Mouse (Mus musculus) frontal cortex, postnatal 14 days (tissue): ENCODE results near the gene Lrr1.
"Not testable (repeated sequence)": the region's sequence is repeated elsewhere in the genome, so short reads cannot be mapped to it uniquely, and the experiment has no call there.

Experiments used
- DNase-seq, 2 experiments: peaks; one replicate each; pipeline ENCODE4 v3.0.0; 2022; ENCODE audit warnings: low spot score in 2 of 2

The Lrr1 gene

DNA sequence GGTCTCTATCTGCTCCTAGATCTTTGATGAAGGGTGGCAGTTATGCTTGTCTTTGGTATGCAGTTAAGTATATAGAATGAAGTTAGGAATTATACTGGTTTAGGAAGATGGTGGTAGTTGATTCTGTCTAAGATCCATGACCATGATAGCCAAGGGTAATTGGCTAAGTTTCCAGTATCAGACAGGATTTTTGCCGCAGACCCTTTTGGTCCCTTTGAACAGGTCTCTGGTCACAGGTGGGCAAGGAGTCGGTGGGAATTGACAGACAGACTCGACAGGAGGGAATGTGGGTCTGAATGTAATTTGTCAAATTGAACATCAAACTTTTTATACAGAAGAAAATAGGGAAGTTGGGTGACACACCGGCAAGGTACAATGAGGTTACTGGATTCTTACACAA lies 5.0 kb upstream of the Lrr1 start:
- not testable (repeated sequence) for DNase-seq

DNA sequence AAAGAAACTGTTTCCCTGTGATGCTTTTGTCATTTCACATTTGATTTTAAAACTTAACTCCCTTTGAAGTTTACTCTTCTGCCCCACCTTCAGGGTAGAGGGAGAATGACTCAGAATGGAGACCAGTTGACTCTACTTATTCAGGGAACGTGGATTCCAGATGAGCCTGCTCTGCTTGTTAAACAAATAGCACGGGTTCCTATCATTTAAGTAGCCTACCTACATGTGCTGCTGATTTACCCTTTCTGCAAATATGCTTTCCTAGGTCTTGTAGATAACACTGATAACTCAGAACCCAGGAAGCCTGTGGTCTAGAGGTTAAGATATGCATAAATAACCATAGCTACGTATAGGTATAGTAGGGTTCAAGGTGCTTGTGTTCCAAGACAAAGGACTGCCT lies 3.7 kb upstream of the Lrr1 start:
- no peak for DNase-seq

- not testable (repeated sequence) for DNase-seq
Measured at GRCm38 (mm10) chr12:69166861-69167581, 1.6 kb upstream of the Lrr1 start.

DNA sequence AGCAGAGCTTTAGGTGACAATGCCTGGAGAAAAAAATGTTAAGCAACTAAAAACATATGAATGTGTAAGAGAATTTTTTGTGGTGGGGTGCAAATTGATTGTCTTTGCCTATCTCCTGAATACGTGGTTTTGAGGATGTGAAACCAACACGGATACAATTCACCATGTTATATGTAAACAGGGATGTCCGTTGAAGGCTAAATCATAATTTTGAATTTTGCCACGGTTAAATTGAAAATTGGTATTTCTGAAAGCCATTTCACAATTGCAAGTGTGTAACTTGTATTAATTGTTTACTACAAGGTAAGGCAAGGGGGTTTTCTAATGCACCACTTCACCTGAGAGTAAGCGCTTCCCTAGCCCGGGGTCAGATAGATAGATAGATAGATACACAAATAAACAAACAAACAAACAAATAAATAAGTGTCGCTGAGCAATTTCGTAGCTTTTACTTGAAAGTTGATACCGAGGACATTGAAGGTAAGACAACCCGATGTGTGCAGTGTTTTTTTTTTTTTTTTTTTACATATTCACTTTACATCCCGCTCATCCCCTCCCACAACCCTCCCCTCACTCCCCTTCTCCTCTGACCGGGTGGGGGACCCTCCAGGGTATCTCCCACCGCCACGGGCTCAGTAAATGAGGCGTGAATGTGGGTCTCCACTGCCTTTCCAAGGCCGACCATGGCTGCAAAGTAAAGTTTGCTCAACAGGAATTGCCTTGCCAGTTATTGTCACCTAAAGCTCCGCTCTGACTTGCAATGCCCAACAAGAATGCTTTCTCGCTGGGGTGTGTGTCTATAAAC lies 756 bp upstream of the Lrr1 start:
- no peak for DNase-seq

GRCm38 (mm10) chr12:69171307-69171706 lies 2.7 kb downstream of the Lrr1 start:
- DNase-seq = no peak

DNA sequence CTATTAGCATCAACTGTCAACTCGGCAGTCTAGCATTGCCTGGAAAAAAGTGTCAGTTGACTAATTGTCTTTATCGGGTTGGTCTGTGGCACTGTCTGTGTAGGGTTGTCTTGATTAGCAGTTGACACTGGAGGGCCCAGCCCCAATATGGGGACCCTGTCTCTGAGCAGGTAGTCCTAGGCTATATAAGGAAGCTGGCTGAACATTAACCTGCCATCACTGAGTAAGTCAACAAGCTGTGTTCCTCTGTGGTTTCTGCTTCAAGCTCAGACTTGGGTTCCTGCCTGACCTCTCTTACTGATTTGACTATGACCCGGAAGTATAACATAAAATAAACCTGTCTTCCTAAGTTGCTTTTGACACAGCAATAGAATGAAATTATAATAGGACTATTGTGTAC lies 7.4 kb downstream of the Lrr1 start:
- no peak for DNase-seq

GRCm38 (mm10) chr12:69177526-69177925 lies 8.9 kb downstream of the Lrr1 start:
- DNase-seq = no peak

DNA sequence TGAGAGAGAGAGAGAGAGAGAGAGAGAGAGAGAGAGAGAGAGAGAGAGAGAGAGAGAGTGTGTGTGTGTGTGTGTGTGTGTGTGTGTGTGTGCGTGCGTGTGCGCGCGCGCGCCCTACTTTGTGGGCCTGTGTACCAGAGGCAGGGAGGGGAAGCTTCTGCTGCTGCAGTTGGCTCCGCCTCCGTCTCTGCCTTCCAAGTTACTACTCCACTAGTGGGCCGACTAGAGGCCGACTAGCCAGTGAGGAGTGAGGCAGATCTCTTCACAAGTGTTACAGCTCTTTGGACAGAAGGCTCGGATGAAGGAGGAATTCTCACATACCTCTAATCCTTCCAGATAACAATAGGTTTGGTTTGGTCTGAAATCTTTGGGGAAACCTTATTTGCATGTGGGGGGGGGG lies 10.8 kb downstream of the Lrr1 start:
- no peak for DNase-seq

GRCm38 (mm10) chr12:69181800-69182199 lies 13.2 kb downstream of the Lrr1 start:
- DNase-seq = no peak

DNA sequence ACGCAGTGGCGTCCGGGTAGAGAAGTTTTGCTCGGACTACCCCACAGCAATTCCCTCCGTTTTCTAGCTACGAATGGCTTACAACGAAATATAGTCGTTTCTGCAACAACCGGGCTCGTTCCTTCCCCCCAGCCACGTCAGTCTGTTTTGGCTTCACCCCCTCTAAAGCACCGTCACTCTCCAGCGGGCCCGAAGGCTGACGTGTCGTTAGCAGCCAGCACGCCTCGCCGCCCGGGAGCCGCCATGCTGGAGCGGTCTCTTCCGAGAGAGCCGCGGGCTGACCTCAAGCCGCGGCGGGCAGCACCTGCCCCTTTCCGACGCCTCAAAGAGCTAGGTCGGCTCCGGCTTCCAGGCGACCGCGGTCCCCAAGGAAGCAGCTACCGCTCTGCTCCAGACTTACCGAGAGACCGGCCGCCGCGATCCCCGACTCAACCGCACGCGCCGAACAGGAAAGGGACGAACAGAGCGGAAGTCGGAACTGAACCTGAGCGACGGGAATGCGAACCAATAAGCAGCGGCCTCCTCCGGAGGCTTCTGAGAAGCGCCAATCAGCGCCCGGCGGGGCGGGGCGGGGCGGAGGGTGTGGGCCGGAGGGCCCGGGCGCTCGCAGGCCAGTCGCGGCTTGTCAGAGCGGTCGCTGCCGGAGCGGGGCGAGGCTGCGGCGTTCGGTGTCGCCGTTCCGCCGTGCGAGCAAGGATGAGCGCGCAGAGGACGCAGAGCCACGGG lies 15.1 kb downstream of the Lrr1 start, which contains the start of the genes Rpl36al and Mgat2:
Gene Rpl36al (minus strand): TSS at position 501 of the 726 bp plus-strand sequence.
Gene Mgat2 (plus strand): TSS at position 575 of the 726 bp plus-strand sequence.
- peak; percentile 95 to 99 for DNase-seq

DNA sequence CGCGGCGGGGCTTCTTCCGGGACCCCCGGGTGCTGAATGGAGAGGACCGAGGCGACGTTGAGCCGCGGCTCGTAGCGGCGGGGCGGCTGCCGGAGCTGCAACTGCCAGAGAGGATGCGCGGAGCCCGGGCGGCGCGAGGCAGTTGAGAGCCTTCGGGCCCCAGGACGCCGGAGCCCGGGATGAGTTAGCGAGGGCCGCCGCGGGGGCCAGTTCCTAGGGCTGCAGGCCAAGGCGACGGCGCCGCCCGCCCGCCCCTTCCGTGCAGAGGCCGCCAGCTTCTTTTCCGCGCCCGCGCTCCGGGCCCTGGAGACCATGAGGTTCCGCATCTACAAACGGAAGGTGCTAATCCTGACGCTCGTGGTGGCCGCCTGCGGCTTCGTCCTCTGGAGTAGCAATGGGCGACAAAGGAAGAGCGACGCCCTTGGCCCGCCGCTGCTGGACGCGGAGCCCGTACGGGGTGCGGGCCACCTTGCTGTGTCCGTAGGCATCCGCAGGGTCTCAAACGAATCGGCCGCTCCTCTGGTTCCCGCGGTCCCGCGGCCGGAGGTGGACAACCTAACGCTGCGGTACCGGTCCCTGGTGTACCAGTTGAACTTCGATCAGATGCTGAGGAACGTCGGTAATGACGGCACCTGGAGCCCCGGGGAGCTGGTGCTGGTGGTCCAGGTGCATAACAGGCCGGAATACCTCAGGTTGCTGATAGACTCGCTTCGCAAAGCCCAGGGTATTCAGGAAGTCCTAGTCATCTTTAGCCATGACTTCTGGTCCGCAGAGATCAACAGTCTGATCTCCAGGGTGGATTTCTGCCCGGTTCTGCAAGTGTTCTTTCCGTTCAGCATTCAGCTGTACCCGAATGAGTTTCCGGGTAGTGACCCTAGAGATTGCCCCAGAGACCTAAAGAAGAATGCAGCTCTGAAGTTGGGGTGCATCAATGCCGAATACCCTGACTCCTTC lies 16.0 kb downstream of the Lrr1 start:
- DNase-seq = peak in 1 of 2 experiments; percentile 53

GRCm38 (mm10) chr12:69185371-69185770 lies 16.8 kb downstream of the Lrr1 start:
- DNase-seq = no peak

GRCm38 (mm10) chr12:69186811-69187471 lies 18.3 kb downstream of the Lrr1 start:
- DNase-seq = no peak

- no peak for DNase-seq
Measured at GRCm38 (mm10) chr12:69190074-69190473, 21.5 kb downstream of the Lrr1 start.

- DNase-seq = no peak
Measured at GRCm38 (mm10) chr12:69190522-69190921, 21.9 kb downstream of the Lrr1 start.

DNA sequence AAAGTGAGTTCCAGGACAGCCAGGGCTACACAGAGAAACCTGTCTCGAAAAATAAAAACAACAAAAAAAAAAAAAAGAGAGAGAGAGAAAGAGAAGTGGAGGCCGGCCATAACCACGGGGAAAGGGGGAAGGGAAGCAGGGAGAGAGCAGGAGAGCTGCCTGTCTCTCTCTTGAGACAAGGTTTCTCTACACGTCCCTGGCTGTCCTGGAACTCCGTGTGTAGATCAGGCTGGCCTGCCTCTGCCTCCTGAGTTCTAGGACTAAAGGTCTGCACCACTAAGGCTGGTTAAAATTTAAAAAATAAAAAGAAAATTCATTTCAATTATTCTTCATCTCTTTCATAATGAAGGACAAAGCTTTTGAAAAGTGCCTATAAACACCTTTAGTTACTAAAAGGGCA lies 22.8 kb downstream of the Lrr1 start:
- no peak for DNase-seq

GRCm38 (mm10) chr12:69192637-69193036 lies 24.0 kb downstream of the Lrr1 start:
- no peak for DNase-seq

- DNase-seq = peak; percentile 31 to 60
Measured at GRCm38 (mm10) chr12:69196444-69197377, 28.1 kb downstream of the Lrr1 start, which contains the start of gene Gm49383. Gene Gm49383 (minus strand): TSS chr12:69197104.
